Mouse (Mus musculus) thymus, adult 2 months (tissue): ENCODE measurements around the gene Prex1. TPM values are rescaled to one million over a fixed set of nuclear protein-coding genes. Genes with fewer than 3 reads are reported as not detected.
A peak's percentile ranks its signal among the peaks of the same experiment; 100 is the strongest.

ENCODE experiments used
- DNase-seq: peaks from one replicate; pipeline ENCODE4 v3.0.0; 2021
- H3K27ac ChIP-seq: fragments of 200-500 bp; 2 replicates; pipeline ENCODE4 v1.5.1; 2012; ENCODE audit warnings: low read length, control low read depth; ENCODE audit not compliant: control insufficient read depth, insufficient read depth
- H3K27me3 ChIP-seq: fragments of 200-500 bp; 2 replicates; pipeline ENCODE4 v1.6.1; 2012; ENCODE audit warnings: mild to moderate bottlenecking, low read length, moderate library complexity, mixed read lengths; ENCODE audit not compliant: control insufficient read depth, insufficient read depth
- H3K36me3 ChIP-seq: fragments of 200-500 bp; 2 replicates; pipeline ENCODE4 v1.6.1; 2012; ENCODE audit warnings: mild to moderate bottlenecking, low read length, moderate library complexity; ENCODE audit not compliant: control insufficient read depth, insufficient read depth
- H3K4me1 ChIP-seq: fragments of 200-500 bp; replicated peaks from 2 replicates; pipeline ENCODE4 v1.6.1; 2012; ENCODE audit warnings: low read length; ENCODE audit not compliant: control insufficient read depth, insufficient read depth
- H3K4me3 ChIP-seq: fragments of 200-500 bp; 2 replicates; pipeline ENCODE4 v1.5.1; 2012; ENCODE audit warnings: mild to moderate bottlenecking, low read length, control low read depth, moderate library complexity; ENCODE audit not compliant: control insufficient read depth, insufficient read depth
- CTCF ChIP-seq: fragments of 200-500 bp; IDR thresholded peaks from 2 replicates; pipeline ENCODE4 v1.5.1; 2012; ENCODE audit warnings: mild to moderate bottlenecking, control low read depth, low read length, moderate library complexity, borderline replicate concordance; ENCODE audit not compliant: control insufficient read depth, poor library complexity, insufficient read depth; ENCODE audit errors: extremely low read depth
- POLR2A ChIP-seq: fragments of 200-500 bp; IDR thresholded peaks from 2 replicates; pipeline ENCODE4 v1.6.1; 2012; ENCODE audit warnings: mild to moderate bottlenecking, low read length, control low read depth, moderate library complexity; ENCODE audit not compliant: control insufficient read depth, poor library complexity, insufficient read depth; ENCODE audit errors: extremely low read depth
- WGBS: fragments of 180-500 bp; shearing (Covaris S2); methylation state at CpG from one replicate; pipeline ENCODE4 v1.1.7; 2018; 5-methylcytosine and 5-hydroxymethylcytosine counted together
- polyA plus RNA-seq: library from polyadenylated mRNA; depleted of rRNA; stranded (reverse); fragments of >200 nt; gene quantifications from 2 replicates; pipeline ENCODE4 v1.2.3, GENCODE M21; 2012

Gene Prex1
- polyA plus RNA-seq, 1 experiment: 264 TPM

DNA sequence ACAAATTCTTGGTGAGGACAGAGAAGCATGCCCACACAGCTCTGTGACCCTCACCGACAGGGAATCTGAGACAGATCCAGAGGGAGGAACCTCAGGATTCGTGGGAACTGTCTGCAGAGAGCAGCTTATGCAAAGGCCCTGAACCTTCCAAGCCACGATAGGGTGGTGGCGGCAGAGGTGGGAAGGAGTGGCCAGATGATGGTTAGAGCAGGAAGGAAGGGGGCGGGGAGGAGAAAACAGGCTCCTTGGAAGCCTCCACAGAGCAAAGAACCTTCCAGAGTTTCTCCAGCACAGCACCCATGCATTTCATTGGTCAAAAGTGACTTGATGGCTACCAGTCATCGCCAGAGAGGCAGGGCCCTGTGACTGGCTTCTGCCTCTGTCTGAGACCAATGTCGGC lies 151.9 kb downstream of the Prex1 start:
- no peak for TF ChIP-seq CTCF
- TF ChIP-seq POLR2A: no peak
- Histone ChIP-seq H3K4me1 (peaks cover 9% of the 10 kb centered on the region), H3K36me3 (0 out of 2 replicates have a peak, but pooled peaks cover 3% of the 10 kb centered on the region), H3K27ac (no peak overlapping the region), H3K4me3 (no peak overlapping the region), H3K27me3 (no peaks in the 10 kb centered on the region)
- no peak for DNase-seq
- 30% methylated on average over 7 of the region's 7 CpGs for WGBS

DNA sequence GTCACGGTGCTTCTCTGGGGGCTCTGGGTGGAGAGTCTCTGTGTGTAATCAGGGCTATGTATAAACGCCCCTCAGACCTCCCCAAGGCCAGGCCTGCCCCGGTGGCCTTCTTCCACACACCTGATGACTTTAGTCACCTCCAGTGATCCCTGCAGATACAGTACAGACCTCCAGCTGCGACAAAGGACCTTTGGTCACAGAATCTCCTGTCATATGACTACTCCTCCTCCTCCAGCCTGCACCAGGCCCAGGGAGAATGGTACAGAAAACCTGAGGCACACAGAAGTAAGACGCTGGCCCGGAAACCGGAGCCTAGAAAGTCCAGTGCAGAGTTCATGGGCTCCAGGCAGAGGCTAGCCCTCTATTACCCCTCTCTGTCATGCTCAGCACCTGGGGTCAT lies 152.8 kb downstream of the Prex1 start:
- H3K27me3 ChIP-seq: no peaks in the 10 kb centered on the region
- TF ChIP-seq CTCF: no peak
- no peak for TF ChIP-seq POLR2A
- H3K27ac ChIP-seq: no peak overlapping the region
- WGBS: 94% methylated on average over 7 of the region's 7 CpGs
- H3K4me1 ChIP-seq: peaks cover 9% of the 10 kb centered on the region
- DNase-seq: no peak
- no peak overlapping the region for H3K4me3 ChIP-seq
- H3K36me3 ChIP-seq: no peaks in the 10 kb centered on the region

DNA sequence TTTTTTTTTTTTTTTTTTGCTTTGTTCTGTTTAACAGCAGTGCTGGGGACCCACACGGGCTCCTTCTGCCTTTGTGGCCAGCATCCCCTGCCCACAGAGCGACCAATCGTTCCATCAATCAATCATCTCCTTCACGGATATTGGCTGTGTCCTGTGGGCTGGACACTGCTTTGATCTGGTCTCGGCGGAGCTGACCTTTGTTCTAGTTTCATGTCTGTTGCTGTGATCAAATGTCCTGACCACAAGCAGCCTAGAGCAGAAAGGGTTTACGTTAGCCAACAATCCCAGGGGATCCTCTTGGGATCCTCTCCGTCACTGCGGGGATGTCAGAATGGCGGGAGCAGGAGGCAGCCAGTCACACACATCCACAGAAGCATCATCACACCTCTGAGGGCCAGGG lies 154.1 kb downstream of the Prex1 start:
- DNase-seq: no peak
- TF ChIP-seq POLR2A (no peak), CTCF (no peak)
- 84% methylated on average over 10 of the region's 10 CpGs for WGBS
- no peaks in the 10 kb centered on the region for H3K36me3 ChIP-seq
- H3K4me1 ChIP-seq: peaks cover 9% of the 10 kb centered on the region
- no peak overlapping the region for H3K27ac ChIP-seq
- no peak overlapping the region for H3K4me3 ChIP-seq
- H3K27me3 ChIP-seq: no peaks in the 10 kb centered on the region

DNA sequence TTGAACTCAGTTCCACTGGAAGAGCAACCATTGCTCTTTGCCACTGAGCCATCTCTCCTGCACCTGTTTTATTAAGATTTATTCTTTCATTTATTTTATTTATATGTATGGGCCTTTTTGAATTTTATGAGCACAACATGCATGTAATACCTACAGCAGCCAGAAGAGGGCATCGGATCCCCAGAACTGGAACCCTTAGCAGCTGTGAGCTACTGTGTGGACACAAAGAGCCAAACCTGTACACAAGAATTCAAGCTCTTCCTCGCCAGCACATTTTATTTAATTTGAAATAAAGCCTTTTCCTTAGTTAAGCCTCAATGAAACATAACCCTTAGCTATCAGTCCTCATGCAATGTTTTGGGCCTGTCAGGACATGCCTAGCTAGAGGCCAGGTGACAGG lies 158.1 kb downstream of the Prex1 start:
- Histone ChIP-seq H3K4me3 (no peak overlapping the region), H3K36me3 (no peaks in the 10 kb centered on the region), H3K4me1 (peaks cover 32% of the 10 kb centered on the region), H3K27me3 (no peaks in the 10 kb centered on the region), H3K27ac (no peak overlapping the region)
- no peak for TF ChIP-seq POLR2A
- peak; percentile 60 for DNase-seq
- WGBS: 56% methylated on average over 2 of the region's 2 CpGs

DNA sequence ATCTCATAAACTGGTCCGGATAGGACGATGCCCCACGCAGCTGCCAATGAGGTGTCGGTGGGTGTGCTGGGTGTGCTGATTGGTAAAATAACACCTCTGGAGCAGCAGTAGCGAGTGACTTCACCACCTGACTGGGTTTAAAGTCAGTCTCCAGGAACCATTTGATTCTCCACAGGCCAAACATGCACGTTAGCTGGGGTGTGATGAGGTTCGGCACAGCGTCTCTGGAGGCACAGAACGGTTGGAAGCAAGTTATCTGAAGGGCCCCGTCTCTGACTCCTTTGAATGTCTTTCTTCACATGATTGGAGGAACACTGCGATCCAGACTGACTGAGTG lies 159.5 kb downstream of the Prex1 start:
- WGBS: 90% methylated on average over 11 of the region's 11 CpGs
- no peak for TF ChIP-seq POLR2A
- no peak for TF ChIP-seq CTCF
- DNase-seq: no peak
- Histone ChIP-seq H3K27ac (no peak overlapping the region), H3K36me3 (no peaks in the 10 kb centered on the region), H3K4me3 (no peak overlapping the region), H3K27me3 (no peaks in the 10 kb centered on the region), H3K4me1 (peaks cover 46% of the 10 kb centered on the region)

DNA sequence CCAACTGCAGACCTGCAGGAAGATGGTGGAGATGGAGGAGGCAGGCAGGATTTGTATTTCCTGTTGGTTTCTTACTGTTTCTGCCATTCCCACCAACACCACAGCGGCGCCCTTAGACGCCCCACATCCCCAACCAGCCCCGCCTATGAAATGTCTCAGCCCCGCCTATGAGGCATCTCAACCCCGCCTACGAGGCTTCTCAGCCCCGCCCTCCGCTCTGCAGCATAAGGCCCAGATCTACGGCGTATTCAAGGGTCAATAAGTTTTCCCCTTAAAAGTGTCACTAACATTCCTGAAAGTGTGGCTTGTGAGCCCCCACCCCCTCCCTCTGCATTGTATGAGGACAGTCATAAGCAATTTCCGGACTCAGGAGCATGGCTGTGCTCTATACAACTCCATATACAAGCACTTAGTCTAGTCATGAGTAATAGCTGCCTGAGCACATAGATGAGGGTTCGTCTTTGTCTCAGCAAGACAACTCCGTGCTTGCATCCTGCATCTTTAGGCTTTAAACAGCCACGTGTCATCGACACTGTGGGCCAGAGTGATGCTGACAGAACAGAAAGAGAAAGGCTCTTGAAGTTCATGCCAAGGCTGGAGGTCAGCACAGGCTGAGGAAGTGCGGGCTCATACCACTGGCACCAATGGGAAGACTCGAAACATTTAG lies 160.0 kb downstream of the Prex1 start:
- WGBS: 20% methylated on average over 18 of the region's 18 CpGs
- Histone ChIP-seq H3K36me3 (no peaks in the 10 kb centered on the region), H3K4me3 (peak overlapping the region; percentile 27), H3K4me1 (peaks cover 50% of the 10 kb centered on the region), H3K27me3 (no peaks in the 10 kb centered on the region), H3K27ac (peak overlapping the region; percentile 63)
- DNase-seq: peak; percentile 74
- no peak for TF ChIP-seq CTCF
- no peak for TF ChIP-seq POLR2A

DNA sequence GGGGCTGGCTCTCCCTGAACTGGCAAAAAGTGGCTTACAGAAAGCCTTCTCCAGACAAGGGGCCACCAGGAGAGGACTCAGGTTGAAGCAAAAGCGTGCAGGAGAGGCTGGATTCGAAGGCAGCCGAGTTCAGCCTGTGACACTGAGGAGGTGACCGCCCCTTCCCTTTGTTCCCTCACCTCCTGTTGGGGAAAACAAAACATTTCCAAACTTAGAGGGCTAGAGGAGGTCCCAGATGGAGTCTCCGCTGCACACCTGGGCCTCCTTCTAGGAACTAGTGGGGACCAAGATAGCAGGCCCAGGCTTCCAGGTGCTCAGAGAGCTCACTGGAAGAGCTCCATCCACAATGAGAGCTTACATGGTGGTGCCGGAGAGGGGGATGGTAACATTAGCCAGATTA lies 161.0 kb downstream of the Prex1 start:
- 94% methylated on average over 6 of the region's 6 CpGs for WGBS
- peaks cover 58% of the 10 kb centered on the region for H3K4me1 ChIP-seq
- TF ChIP-seq POLR2A (no peak), CTCF (no peak)
- no peak for DNase-seq
- H3K4me3 ChIP-seq: no peak overlapping the region
- H3K27ac ChIP-seq: peak overlapping the region; percentile 48; the same call in 1 of the 2 replicates
- no peaks in the 10 kb centered on the region for H3K27me3 ChIP-seq
- no peaks in the 10 kb centered on the region for H3K36me3 ChIP-seq
